11 mouse cellular contexts compared by ENCODE assay signal in the genomic region with DNA sequence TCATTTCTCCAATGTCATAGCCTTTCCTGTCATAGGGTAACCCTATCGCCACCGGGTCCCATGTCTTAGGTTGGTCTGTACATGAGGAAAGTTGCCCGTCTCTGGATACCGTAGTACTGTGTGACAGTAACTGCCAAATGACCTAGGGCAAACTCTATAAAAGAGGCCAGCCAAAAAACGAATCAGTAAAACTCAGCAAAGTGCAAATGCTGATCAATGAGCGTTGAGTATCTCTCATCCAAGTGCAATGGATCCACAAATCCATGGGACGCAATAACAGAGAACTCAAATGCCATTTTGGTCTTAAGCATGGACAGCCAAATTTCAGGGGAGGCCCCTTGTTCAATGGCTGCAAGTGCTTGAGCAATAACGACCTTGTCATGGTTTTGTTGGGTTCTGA. TPM values are rescaled to one million over a fixed set of nuclear protein-coding genes. Genes with fewer than 3 reads are reported as not detected.
"Had no signal": no experiment of that assay in that cellular context is flagged by ENCODE, and none has a peak within 500 bp of the region (broad histone marks: within the 10 kb centered on the region; RNA-seq: fewer than 3 reads in every experiment).

No protein-coding gene starts in this region.

RNA-seq across cellular contexts. Expression of gene Tal2, which starts 24.2 kb away (rescaled TPM):
- total RNA-seq: layer of hippocampus, adult 18-20 months; layer of hippocampus, postnatal 14 days had no signal
- polyA plus RNA-seq: heart, embryonic 13.5 days; heart, embryonic 15.5 days; heart, embryonic 16.5 days; heart, postnatal 0 days; inflammation-experienced regulatory T-cells, adult 6 months; intestine, embryonic 14.5 days; intestine, embryonic 16.5 days; kidney, embryonic 14.5 days; large intestine, adult 2 months had no signal
